Mouse (Mus musculus): ENCODE results near the gene Cdca4. TPM values are rescaled to one million over a fixed set of nuclear protein-coding genes. Genes with fewer than 3 reads are reported as not detected.

The Cdca4 gene
- total RNA-seq, 2 experiments from 2014 or later: 20.2 to 23.1 TPM

GRCm38 (mm10) chr12:112798716-112799115 is 30.5 kb downstream of the Cdca4 start:
- DNase-seq: no peak

- no peak for DNase-seq
These were observed 30.9 kb downstream of the Cdca4 start for GRCm38 (mm10) chr12:112798332-112798681.

DNA sequence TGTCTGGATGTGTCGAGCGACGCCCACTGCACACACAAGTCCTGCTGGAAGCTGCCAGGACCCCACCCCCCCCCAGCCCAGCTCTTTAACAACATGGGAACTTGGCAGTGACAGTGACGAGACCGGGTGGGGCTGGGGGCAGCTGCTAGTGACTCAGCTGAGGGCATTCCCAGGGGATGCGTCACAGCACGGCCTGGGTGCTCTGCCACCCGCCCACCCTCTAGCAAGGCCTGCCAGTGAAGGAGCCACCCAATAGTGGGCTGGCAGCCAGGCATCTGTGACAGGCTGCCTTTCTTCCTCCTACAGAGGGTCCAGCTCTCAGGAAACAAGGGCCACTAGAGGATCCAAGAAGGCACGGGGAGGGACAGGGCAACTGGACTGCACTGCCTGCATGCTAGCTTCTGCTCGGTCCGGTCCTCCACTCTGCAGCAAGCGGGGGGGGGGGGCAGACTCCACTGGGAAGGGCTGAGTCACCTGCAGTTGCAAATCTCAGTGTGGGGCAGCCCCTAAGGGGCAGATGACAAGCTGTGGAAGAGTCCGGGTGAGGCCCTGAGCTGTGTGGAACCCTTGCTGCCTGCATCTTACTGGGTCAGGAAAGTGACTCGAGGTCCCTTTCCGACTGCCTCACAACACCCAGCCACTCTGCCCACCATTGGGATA is 31.4 kb downstream of the Cdca4 start:
- DNase-seq: peak; percentile 73

DNA sequence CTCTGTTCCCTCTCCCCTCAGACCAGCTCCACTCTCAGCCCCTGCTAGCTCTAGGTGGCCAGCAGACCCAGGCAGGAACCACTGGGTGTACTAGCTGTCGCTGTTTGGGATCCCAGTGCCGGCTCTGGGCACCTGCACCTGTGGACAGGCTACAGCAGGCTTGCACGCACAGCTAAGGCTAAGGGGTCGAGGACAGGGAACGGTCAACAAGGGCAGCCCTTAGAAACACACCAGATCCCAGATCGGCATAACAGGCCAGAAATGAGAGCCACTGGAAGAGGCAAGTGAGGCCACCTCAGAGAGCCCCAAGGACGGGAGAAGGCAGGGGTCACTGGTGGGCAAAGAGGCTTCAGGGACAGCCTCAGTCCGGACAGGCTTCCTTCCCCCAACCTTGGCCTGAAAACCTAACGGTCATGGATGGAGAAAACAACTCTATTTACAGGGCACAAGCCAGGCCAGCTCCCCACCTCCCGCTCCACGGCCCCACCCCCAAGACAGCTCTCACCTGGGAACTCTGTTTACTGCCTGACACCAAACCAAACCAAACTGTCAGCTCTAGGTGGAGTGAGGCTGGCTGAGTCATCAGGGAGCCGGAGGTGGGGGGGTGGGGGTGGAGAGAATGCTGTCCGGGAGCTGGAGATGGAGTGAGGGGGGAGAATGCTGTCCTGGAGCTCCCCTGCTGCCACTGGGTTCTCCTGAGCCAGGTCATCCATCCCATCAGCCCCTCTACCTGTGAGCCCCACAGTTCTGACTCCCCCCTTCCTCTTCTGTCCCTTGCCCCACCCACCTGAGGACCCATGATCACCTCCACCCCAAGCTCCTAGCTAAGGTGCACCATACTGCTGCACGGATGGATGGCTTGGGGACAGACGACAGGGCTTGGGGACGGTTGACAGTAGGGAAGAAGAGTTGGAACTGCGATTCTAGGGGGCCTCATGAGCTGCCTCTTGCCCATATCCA is 32.4 kb downstream of the Cdca4 start:
- DNase-seq: no peak

GRCm38 (mm10) chr12:112795466-112796104 is 33.6 kb downstream of the Cdca4 start:
- DNase-seq: no peak

DNA sequence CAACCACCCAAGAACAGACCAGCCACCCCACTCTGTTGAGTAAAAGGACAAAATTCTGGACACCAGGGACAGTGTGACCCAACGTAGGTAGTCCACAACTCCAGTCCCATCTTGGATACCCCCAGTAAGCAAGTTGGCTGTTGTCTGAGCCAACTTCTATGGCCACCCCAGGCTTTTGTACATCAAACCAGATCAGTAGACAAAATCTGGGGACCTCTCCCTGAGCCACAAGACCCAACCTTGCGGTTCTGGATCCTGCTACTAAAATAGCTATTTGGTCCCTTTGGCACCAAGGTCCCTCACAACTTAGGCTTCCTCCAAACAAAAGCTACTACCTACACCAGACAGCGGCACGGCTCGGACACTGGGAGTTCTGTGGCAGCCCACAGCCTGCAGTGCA is 34.2 kb downstream of the Cdca4 start:
- no peak for DNase-seq

DNA sequence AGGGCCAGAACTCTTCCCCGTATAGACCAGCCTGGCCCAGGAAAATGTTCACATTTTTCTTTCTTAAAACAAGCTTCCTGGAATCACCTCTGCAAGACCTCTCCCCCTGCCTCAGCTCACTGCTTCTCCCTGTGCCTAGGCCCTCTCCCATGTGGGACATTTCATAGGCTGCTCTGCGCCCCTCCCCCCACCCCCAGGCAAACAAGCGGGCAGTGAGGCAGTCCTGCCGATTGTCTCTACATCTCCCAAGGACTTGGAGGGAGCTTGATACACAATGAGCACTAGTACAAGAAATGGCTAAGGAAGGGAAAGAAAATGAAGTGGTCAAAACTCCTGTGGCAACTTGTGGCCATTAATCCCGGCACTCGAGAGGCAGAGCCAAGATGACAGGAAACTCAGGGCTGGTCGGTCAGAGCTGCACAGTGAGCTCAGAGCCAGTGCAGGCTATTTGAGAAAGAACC is 34.8 kb downstream of the Cdca4 start:
- no peak for DNase-seq

- DNase-seq: peak; percentile 80
These were observed 35.4 kb downstream of the Cdca4 start for GRCm38 (mm10) chr12:112793601-112794355.

DNA sequence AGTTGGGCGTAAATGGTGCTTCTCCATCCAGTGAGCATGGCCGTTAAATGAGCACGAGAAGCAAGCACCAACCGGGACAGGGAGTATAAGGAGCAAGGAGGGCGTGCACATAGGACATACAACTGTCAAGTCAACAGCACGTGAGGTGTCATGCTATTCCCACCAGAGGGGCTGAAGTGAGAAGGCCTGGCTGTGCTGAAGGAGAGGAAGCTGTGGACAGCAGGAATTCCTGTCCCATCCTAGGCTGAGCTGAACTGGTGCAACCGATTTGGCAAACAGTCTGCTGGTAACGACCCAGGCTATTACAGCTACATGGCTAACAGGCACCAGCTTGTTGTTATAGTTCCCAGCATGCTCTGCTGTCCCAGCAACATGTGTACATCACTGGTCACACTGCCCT is 38.2 kb downstream of the Cdca4 start:
- DNase-seq: no peak

- no peak for DNase-seq
These were observed 54.7 kb downstream of the Cdca4 start for GRCm38 (mm10) chr12:112774481-112774880.

- no peak for DNase-seq
These were observed 55.2 kb downstream of the Cdca4 start for GRCm38 (mm10) chr12:112774026-112774425.

DNA sequence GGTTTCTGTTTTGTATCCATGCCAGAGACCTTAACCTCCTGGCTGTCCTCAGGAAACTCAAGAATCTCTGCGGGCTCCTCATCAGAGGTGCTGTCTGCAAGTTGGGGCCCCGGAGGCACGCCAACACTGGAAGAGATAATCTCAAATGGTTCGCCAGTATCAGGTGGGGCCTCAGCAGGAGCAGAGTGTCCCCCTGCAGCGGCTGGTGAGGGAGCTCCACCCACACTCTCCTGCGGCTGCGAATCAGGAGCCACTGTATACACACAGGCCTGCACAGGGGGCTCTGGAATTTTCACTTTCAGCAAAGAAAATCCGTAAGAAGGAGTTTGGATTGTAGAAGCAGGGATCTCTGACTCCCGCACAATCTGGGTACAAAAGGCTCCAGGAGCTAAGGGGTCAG is 55.9 kb downstream of the Cdca4 start:
- DNase-seq: no peak

DNA sequence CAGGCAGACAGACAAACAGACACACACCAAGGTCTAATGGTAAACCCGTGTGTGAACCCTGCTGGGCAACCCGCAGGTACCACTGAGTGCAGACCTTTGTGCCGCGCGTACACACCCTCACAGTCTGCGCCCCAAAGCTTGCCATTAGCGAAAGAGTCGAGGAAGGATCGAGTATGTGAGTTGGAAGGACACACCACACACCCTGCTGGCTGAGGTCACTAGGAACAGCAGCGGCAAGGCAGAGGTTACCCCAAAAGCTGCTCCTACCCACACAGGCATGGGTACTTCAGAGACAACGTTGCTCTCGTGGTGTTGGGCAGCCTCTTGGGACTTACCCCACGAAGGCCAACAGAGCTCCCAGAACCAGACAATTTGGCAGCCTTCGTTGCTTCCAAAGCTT is 56.9 kb downstream of the Cdca4 start:
- DNase-seq: no peak

- DNase-seq: no peak
These were observed 58.8 kb downstream of the Cdca4 start for GRCm38 (mm10) chr12:112770396-112770795.

Other genes with a start within 250 kb of the Cdca4 start
- gene Inf2, start 240.6 kb downstream of the Cdca4 start, total RNA-seq (2021): 10 to 100 TPM; 21.7 to 25.4 TPM
- gene Adssl1, start 209.4 kb downstream of the Cdca4 start, total RNA-seq (2021): 10 to 100 TPM; 42.9 to 72.4 TPM
- gene Siva1, start 184.7 kb downstream of the Cdca4 start, total RNA-seq (2021): 10 to 100 TPM; 35.9 to 46.7 TPM
- gene Akt1, start 154.5 kb downstream of the Cdca4 start, total RNA-seq (2021): 100 to 1,000 TPM; 210 to 252 TPM
- 1 to 10 TPM; 3.9 to 5.5 TPM for gene Zbtb42, start 150.6 kb downstream of the Cdca4 start, total RNA-seq (2021)
- 10 to 100 TPM; 28.8 to 29.6 TPM for gene Cep170b, start 109.0 kb downstream of the Cdca4 start, total RNA-seq (2021)
- gene Pld4, start 68.8 kb downstream of the Cdca4 start, total RNA-seq (2021): 10 to 100 TPM; 10.8 to 13.4 TPM
- 10 to 100 TPM in 1 of 2 experiments, 1 to 10 TPM in 1; 9.4 to 13.5 TPM for gene Ahnak2, start 26.8 kb downstream of the Cdca4 start, total RNA-seq (2021)
- gene Clba1, start 20.5 kb downstream of the Cdca4 start, total RNA-seq (2021): 1 to 10 TPM; 4.4 to 5.1 TPM
- gene Gpr132, start 38.8 kb upstream of the Cdca4 start, total RNA-seq (2021): 1 to 10 TPM; 1.1 to 1.2 TPM
- 10 to 100 TPM; 13.2 to 23.1 TPM for gene Jag2, start 100.4 kb upstream of the Cdca4 start, total RNA-seq (2021)
- 10 to 100 TPM; 46.9 to 50.2 TPM for gene Nudt14, start 112.7 kb upstream of the Cdca4 start, total RNA-seq (2021)
- 10 to 100 TPM; 16.9 to 28.1 TPM for gene Btbd6, start 147.1 kb upstream of the Cdca4 start, total RNA-seq (2021)
- 10 to 100 TPM; 40.1 to 55.3 TPM for gene Brf1, start 171.3 kb upstream of the Cdca4 start, total RNA-seq (2021)
- 10 to 100 TPM; 30.3 to 37.1 TPM for gene Pacs2, start 185.1 kb upstream of the Cdca4 start, total RNA-seq (2021)
- not detected for gene Tex22, start 245.1 kb upstream of the Cdca4 start, total RNA-seq (2021)

Data from adrenal gland, postnatal 10 days (tissue).